In the genomic region with DNA sequence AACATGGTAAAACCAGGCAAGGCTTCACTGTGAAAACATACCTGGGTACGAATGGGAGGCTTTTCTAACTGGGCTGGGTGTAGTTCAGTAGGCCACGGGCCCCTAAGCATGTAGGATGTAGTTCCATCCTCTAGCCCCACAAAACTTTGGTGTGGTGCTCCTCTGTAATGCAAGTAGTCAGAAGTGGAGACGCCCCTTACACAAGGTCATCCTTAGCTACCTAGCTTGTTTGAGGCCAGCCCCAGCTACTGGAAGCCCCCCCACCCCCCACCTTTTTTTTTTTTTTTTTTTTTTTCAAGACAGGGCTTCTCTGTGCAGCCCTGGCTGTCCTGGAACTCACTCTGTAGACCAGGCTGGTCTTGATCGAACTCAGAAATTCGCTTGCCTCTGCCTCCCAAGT, we compare ENCODE assay signal across 17 mouse cellular contexts.
"Had no signal": no experiment of that assay in that cellular context is flagged by ENCODE, and none has a peak within 500 bp of the region (broad histone marks: within the 10 kb centered on the region; RNA-seq: fewer than 3 reads in every experiment).

No protein-coding gene starts in this region.

- ATAC-seq: liver, postnatal 0 days; lung, postnatal 0 days; midbrain, embryonic 13.5 days; midbrain, embryonic 15.5 days had no signal

- H3K4me1 ChIP-seq: lung, embryonic 15.5 days; megakaryocyte, embryonic 14.5 days; midbrain, embryonic 13.5 days; midbrain, embryonic 15.5 days; neural tube, embryonic 12.5 days; stomach, embryonic 15.5 days had no signal

- H3K4me3 ChIP-seq: lung, embryonic 15.5 days; megakaryocyte, embryonic 14.5 days; midbrain, embryonic 13.5 days; midbrain, embryonic 15.5 days; neural tube, embryonic 12.5 days; stomach, embryonic 15.5 days had no signal

- H3K9me3 ChIP-seq: lung, embryonic 15.5 days; midbrain, embryonic 15.5 days; stomach, embryonic 15.5 days had no signal

- DNase-seq: liver, postnatal 0 days; lung, adult 2 months; lung, postnatal 14 days; lung, postnatal 36 days; right cerebral cortex, postnatal 14 days; thymus, adult 2 months; thymus, postnatal 25 days; thymus, postnatal 4 days had no signal

- H3K36me3 ChIP-seq: lung, embryonic 15.5 days; midbrain, embryonic 15.5 days; stomach, embryonic 15.5 days had no signal

- H3K9ac ChIP-seq: liver, postnatal 0 days; lung, embryonic 15.5 days; midbrain, embryonic 13.5 days; midbrain, embryonic 15.5 days; neural tube, embryonic 12.5 days; stomach, embryonic 15.5 days had no signal

- H3K27me3 ChIP-seq: lung, embryonic 15.5 days; megakaryocyte, embryonic 14.5 days; midbrain, embryonic 13.5 days; midbrain, embryonic 15.5 days; neural tube, embryonic 12.5 days; stomach, embryonic 15.5 days had no signal

- H3K27ac ChIP-seq: lung, embryonic 15.5 days; macrophage; midbrain, embryonic 13.5 days; midbrain, embryonic 15.5 days; neural tube, embryonic 12.5 days; stomach, embryonic 15.5 days; stomach, postnatal 0 days had no signal
